Mouse (Mus musculus): Measurements from ENCODE around the gene Zfp760.

DNA sequence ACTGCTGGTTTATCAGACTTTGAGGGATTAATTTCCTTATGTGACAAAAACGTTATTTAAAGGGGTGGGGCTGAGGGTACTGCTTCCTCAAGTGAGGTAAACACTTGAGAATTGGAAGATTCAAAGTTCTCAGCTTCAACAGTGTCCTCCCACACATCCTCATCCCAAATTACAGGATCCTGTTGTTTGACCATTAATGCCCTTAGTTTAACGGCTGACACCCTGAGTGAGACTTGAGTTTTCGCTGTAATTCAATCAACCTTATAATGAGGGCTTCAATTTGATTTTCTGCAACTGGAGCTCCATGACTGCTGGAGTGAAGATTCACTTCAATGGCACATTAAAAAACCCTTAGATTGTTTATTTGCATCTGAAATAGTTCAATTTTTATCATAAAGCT is 14.2 kb upstream of the Zfp760 start:
- TF ChIP-seq CTCF (conservative IDR thresholded peaks at IDR 0.05; ENCODE audit: low read length) (no peak), NANOG (IDR thresholded peaks at IDR 0.05; ENCODE audit: borderline replicate concordance, low read length) (no peak)

Measured in E14TG2a.4 (cell line).